Mouse (Mus musculus) heart, postnatal 0 days (tissue): ENCODE measurements at regions not wholly inside any gene's neighbourhood (a gene's known extent, or its start where the extent isn't known, plus 50 kb on each side); places are given as distances from the start of the nearest gene placed in this dataset.
A peak's percentile ranks its signal among the peaks of the same experiment; 100 is the strongest.

Source experiments
- ATAC-seq: fragments of 200-750 bp; cut with Nextera tagmentation; 2 replicates; pipeline ENCODE4 v1.8.0; 2017; ENCODE audit warnings: low read depth, moderate number of reproducible peaks, moderate library complexity; ENCODE audit not compliant: insufficient read depth
- DNase-seq: peaks from one replicate; pipeline ENCODE4 v3.0.0-alpha.2; 2016; ENCODE audit warnings: low spot score
- H3K27ac ChIP-seq: fragments of 300-500 bp; sonication (generic); 2 replicates; pipeline ENCODE4 v1.5.1; 2014; ENCODE audit warnings: low read depth, mild to moderate bottlenecking
- H3K27me3 ChIP-seq: fragments of 300-500 bp; sonication (generic); 2 replicates; pipeline ENCODE4 v1.6.1; 2014; ENCODE audit warnings: low read length, mixed read lengths; ENCODE audit not compliant: control insufficient read depth, insufficient read depth
- H3K36me3 ChIP-seq: fragments of 300-500 bp; sonication (generic); replicated peaks from 2 replicates; pipeline ENCODE4 v1.6.1; 2014; ENCODE audit warnings: low read length, mixed read lengths; ENCODE audit not compliant: control insufficient read depth, insufficient read depth
- H3K4me1 ChIP-seq: fragments of 300-500 bp; sonication (generic); 2 replicates; pipeline ENCODE4 v1.6.1; 2014; ENCODE audit warnings: antibody characterized with exemption; ENCODE audit not compliant: control insufficient read depth, insufficient read depth
- H3K4me2 ChIP-seq: fragments of 300-500 bp; sonication (generic); 2 replicates; pipeline ENCODE4 v1.6.1; 2014; ENCODE audit warnings: low read depth, mild to moderate bottlenecking, low read length, moderate library complexity
- H3K4me3 ChIP-seq: fragments of 300-500 bp; sonication (generic); 2 replicates; pipeline ENCODE4 v1.5.1; 2014; ENCODE audit warnings: low read depth, low read length
- H3K9ac ChIP-seq: fragments of 300-500 bp; sonication (generic); replicated peaks from 2 replicates; pipeline ENCODE4 v1.6.1; 2014; ENCODE audit warnings: low read depth, low read length, mixed read lengths
- H3K9me3 ChIP-seq: fragments of 300-500 bp; sonication (generic); replicated peaks from 2 replicates; pipeline ENCODE4 v1.6.1; 2016; ENCODE audit warnings: low read length; ENCODE audit not compliant: control insufficient read depth
- CTCF ChIP-seq: IDR thresholded peaks from 2 replicates; pipeline ENCODE4 v1.5.1; 2016; ENCODE audit warnings: antibody characterized with exemption, control low read depth, low read depth
- EP300 ChIP-seq: IDR thresholded peaks from 2 replicates; pipeline ENCODE4 v1.6.1; 2016; ENCODE audit warnings: antibody characterized with exemption, low read depth
- WGBS: fragments of 180-500 bp; shearing (Covaris S2); extraction: QIAGEN DNeasy Blood & Tissue Kit; methylation state at CpG from one replicate; pipeline ENCODE4 v1.1.7; 2014; 5-methylcytosine and 5-hydroxymethylcytosine counted together

- 78% methylated on average over 6 of the region's 6 CpGs for WGBS
- H3K36me3 ChIP-seq: no peaks in the 10 kb centered on the region
- H3K4me3 ChIP-seq: no peak overlapping the region
- H3K9me3 ChIP-seq: no peaks in the 10 kb centered on the region
- no peak overlapping the region for H3K9ac ChIP-seq
- no peak for DNase-seq
- no peak overlapping the region for H3K4me2 ChIP-seq
- H3K4me1 ChIP-seq: no peaks in the 10 kb centered on the region
- H3K27me3 ChIP-seq: no peaks in the 10 kb centered on the region
- ATAC-seq: no peak
- H3K27ac ChIP-seq: no peak overlapping the region
- TF ChIP-seq CTCF (no peak), EP300 (no peak)
These were observed 2203.5 kb upstream of the Gm7489 start for GRCm38 (mm10) chr15:51681191-51681590.

- H3K36me3 ChIP-seq: no peaks in the 10 kb centered on the region
- H3K4me3 ChIP-seq: no peak overlapping the region
- H3K4me2 ChIP-seq: no peak overlapping the region
- WGBS: 54% methylated on average over 5 of the region's 5 CpGs
- no peaks in the 10 kb centered on the region for H3K9me3 ChIP-seq
- ATAC-seq (no peak), DNase-seq (no peak)
- no peak overlapping the region for H3K27ac ChIP-seq
- no peak overlapping the region for H3K9ac ChIP-seq
- TF ChIP-seq CTCF: no peak
- no peak for TF ChIP-seq EP300
- H3K4me1 ChIP-seq: no peaks in the 10 kb centered on the region
- H3K27me3 ChIP-seq: no peaks in the 10 kb centered on the region
These were observed 2202.4 kb upstream of the Gm7489 start for GRCm38 (mm10) chr15:51682331-51682730.

DNA sequence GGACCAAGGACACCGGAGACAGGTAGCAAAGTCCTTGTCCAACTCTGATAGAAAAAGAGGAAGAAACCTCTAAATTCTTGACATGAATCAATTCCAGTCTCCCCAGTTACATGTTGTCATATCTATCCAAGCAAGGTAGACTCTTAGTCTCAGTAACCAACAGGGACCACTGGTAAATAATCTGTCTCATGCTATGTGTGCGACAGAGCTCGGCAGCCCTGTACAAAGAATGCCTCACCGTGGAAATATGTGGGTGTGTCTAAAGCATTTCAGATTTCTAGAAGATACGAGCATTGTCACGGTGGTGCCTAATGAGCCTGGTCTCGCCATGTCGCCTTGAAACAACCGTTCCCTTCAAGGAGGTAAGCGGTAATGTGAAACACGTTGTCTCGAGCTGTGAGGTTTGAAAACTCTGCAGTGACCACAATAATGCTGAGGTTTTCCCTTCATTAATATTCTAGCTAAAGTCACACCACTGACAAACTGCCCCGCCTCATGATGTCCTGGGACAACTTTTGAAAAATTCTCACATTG is 2197.6 kb upstream of the Gm7489 start:
- TF ChIP-seq EP300 (no peak), CTCF (no peak)
- no peak overlapping the region for H3K9ac ChIP-seq
- no peak for DNase-seq
- no peak overlapping the region for H3K4me2 ChIP-seq
- no peaks in the 10 kb centered on the region for H3K4me1 ChIP-seq
- WGBS: 76% methylated on average over 13 of the region's 13 CpGs
- no peaks in the 10 kb centered on the region for H3K36me3 ChIP-seq
- ATAC-seq: no peak
- no peak overlapping the region for H3K4me3 ChIP-seq
- H3K27me3 ChIP-seq: no peaks in the 10 kb centered on the region
- no peaks in the 10 kb centered on the region for H3K9me3 ChIP-seq
- H3K27ac ChIP-seq: no peak overlapping the region

DNA sequence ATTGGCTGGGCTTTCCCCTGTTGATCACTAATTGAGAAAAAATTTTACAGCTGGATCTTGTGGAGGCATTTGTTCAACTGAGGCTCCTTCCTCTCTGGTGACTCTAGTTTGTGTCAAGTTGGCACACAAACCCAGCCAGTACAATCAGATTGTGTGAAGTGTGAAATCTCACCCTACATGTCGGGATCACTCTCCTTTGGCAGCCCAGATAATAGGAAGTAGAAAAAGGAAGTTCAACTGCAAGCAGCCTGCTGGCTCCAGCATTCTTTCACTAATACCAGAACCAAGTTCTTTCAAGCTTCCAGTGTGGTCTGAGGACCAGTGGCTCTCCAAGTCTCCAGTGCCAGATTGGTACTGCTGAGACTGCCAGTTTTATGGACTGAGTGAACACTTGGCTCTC is 2195.2 kb upstream of the Gm7489 start:
- 37% methylated on average over 1 of the region's 1 CpGs for WGBS
- no peak overlapping the region for H3K27ac ChIP-seq
- ATAC-seq (no peak), DNase-seq (no peak)
- no peak overlapping the region for H3K4me2 ChIP-seq
- TF ChIP-seq CTCF (no peak), EP300 (no peak)
- H3K9ac ChIP-seq: no peak overlapping the region
- no peak overlapping the region for H3K4me3 ChIP-seq
- no peaks in the 10 kb centered on the region for H3K4me1 ChIP-seq
- no peaks in the 10 kb centered on the region for H3K9me3 ChIP-seq
- H3K27me3 ChIP-seq: no peaks in the 10 kb centered on the region
- no peaks in the 10 kb centered on the region for H3K36me3 ChIP-seq

DNA sequence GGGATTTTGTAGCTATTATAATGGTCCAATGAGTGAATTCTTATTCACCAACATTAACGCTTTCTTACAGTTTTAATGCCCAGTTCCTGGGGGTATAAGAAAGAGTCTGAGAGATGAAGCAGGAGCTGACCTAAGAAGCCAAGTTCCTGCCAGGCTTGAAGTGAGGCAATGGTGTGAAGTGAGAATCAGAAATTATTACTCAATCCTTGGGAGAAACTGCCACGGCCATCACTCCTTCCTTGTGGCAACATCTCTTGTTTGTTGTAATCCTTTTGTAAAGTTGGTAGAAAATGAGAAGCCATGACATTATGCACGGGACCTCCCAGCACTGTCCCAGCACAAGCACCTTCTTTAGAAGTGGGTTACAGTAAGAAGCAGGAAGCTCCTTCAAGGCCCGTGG is 2192.0 kb upstream of the Gm7489 start:
- ATAC-seq (no peak), DNase-seq (no peak)
- no peak overlapping the region for H3K9ac ChIP-seq
- H3K9me3 ChIP-seq: no peaks in the 10 kb centered on the region
- no peak overlapping the region for H3K4me2 ChIP-seq
- no peaks in the 10 kb centered on the region for H3K36me3 ChIP-seq
- no peak overlapping the region for H3K4me3 ChIP-seq
- TF ChIP-seq EP300 (no peak), CTCF (no peak)
- 73% methylated on average over 4 of the region's 4 CpGs for WGBS
- no peaks in the 10 kb centered on the region for H3K27me3 ChIP-seq
- H3K27ac ChIP-seq: no peak overlapping the region
- H3K4me1 ChIP-seq: no peaks in the 10 kb centered on the region

DNA sequence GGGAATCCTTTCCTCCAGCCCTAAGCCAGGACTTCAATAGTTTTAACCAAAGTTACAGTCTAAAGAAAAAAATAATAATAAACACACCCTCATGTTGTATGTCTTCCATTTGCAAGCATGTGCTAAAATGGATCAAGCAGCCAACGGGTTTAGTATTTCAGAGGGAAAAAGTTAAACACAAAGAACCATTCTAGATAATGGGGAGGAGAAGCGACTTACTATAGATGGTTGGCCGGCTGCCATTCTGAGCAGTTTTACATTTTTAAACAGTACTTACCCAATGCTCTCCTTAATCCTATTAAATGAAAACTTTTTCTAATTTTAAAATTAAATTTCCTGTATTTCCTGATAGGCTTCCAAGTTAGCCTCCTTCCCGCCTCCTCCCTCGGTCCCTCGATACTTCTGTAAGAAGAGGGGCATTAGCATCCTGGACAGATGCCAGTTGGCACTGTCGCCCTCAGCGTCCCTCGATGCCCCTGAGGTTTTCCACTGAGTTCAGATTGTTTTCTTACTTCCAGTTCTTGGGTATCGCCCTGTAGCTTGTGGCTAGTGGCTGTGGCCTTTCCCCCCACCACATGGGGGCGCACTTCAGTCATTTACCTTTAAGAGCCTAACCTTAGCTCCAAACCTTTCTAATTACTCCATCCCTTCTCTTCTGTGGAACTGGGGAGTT is 2188.2 kb upstream of the Gm7489 start:
- H3K4me2 ChIP-seq: no peak overlapping the region
- ATAC-seq (no peak), DNase-seq (peak; percentile 33)
- no peak overlapping the region for H3K27ac ChIP-seq
- H3K9ac ChIP-seq: no peak overlapping the region
- no peak overlapping the region for H3K4me3 ChIP-seq
- TF ChIP-seq CTCF (peak; percentile 66), EP300 (no peak)
- no peaks in the 10 kb centered on the region for H3K36me3 ChIP-seq
- WGBS: 39% methylated on average over 11 of the region's 11 CpGs
- no peaks in the 10 kb centered on the region for H3K27me3 ChIP-seq
- no peaks in the 10 kb centered on the region for H3K9me3 ChIP-seq
- no peaks in the 10 kb centered on the region for H3K4me1 ChIP-seq
